Mouse (Mus musculus) heart, embryonic 12.5 days (tissue): Measurements from ENCODE around the gene Arsj. TPM values are rescaled to one million over a fixed set of nuclear protein-coding genes. Genes with fewer than 3 reads are reported as not detected.

Experiments
- ATAC-seq: fragments of 200-750 bp; cut with Nextera tagmentation; 2 replicates; pipeline ENCODE4 v1.8.0; 2017; ENCODE audit warnings: moderate TSS enrichment, moderate library complexity; ENCODE audit not compliant: insufficient number of reproducible peaks, low FRiP score
- H3K27ac ChIP-seq: fragments of 300-500 bp; sonication (generic); 2 replicates; pipeline ENCODE4 v1.5.1; 2016; ENCODE audit warnings: mild to moderate bottlenecking, moderate library complexity; ENCODE audit not compliant: poor library complexity, severe bottlenecking
- H3K27me3 ChIP-seq: fragments of 300-500 bp; sonication (generic); replicated peaks from 2 replicates; pipeline ENCODE4 v1.6.1; 2016; ENCODE audit warnings: mild to moderate bottlenecking, moderate library complexity
- H3K36me3 ChIP-seq: fragments of 300-500 bp; sonication (generic); 2 replicates; pipeline ENCODE4 v1.6.1; 2016; ENCODE audit warnings: mild to moderate bottlenecking, moderate library complexity
- H3K4me1 ChIP-seq: fragments of 300-500 bp; sonication (generic); replicated peaks from 2 replicates; pipeline ENCODE4 v1.6.1; 2016; ENCODE audit warnings: mild to moderate bottlenecking
- H3K4me2 ChIP-seq: fragments of 300-500 bp; sonication (generic); 2 replicates; pipeline ENCODE4 v1.6.1; 2016; ENCODE audit warnings: mild to moderate bottlenecking, moderate library complexity
- H3K4me3 ChIP-seq: fragments of 300-500 bp; sonication (generic); 2 replicates; pipeline ENCODE4 v1.5.1; 2016; ENCODE audit warnings: mild to moderate bottlenecking
- H3K9ac ChIP-seq: fragments of 300-500 bp; sonication (generic); 2 replicates; pipeline ENCODE4 v1.6.1; 2016; ENCODE audit warnings: mild to moderate bottlenecking, moderate library complexity
- H3K9me3 ChIP-seq: fragments of 300-500 bp; sonication (generic); replicated peaks from 2 replicates; pipeline ENCODE4 v1.6.1; 2016; ENCODE audit warnings: mild to moderate bottlenecking, moderate library complexity
- WGBS: fragments of 180-500 bp; shearing (Covaris S2); methylation state at CpG from one replicate; pipeline ENCODE4 v1.1.7; 2016; 5-methylcytosine and 5-hydroxymethylcytosine counted together
- polyA plus RNA-seq: library from polyadenylated mRNA; unstranded; fragments of >200 nt; fragmentation: Nextera tagmentation; extraction: Ambion mirVana; gene quantifications from 2 replicates; pipeline ENCODE4 v1.2.1, GENCODE M21; 2016

The Arsj gene
- 0.63 and 0.80 TPM in 2 replicates for polyA plus RNA-seq

DNA sequence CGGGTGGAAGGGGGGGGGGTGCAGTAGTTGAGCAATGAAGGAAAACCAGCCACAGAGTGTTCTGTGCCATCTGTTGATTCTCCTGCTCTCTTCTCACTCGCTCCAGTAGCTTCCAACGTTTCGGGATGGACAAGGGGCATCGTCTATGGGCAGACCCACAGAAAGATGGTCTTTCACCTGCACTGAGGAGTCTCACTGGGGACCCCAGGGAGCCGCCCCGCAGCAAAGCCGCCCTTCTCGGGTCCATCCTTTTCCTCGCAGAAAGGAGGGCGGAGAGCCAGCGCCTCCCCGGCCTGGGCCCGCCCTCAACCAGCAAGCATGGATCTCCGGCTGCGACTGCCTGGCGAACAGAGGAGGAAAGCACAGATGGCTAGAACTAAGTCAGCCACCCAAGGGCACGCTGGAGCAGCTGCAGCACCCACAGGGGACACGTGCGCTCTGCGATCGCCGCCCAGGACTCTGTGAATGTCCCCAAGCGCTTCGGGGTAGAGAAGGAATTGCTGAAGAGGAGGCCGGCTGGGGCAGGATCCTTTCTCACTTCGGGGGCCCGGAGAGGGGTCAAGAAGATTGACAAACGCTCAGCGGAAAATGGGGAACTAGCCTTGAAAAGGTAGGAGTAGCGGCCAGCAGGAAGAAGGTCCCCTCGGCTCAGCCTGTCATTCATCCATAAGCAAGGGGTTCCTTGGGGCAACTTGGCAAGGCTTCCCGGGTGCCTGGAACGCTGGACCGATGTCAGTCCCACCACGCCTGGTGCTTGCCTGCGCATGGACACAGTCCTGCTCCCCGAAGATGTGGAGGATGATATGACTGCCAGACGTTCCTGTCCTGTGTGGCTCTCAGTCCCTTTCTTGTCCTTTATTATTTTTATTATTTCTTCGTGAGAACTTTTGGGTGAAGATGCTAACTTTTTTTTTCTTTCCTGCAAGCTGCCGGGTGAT lies at the start of gene Arsj:
TSS of gene Arsj (plus strand) at position 117 of the 938 bp plus-strand sequence.
- Histone ChIP-seq H3K36me3 (no peaks in the 10 kb centered on the region), H3K27me3 (peaks cover 9% of the 10 kb centered on the region; the same call in 1 of the 2 replicates), H3K4me3 (peak within 1 kb of the TSS; percentile 49), H3K4me2 (peak within 1 kb of the TSS; percentile 88), H3K4me1 (no peaks in the 10 kb centered on the region), H3K9ac (peak within 1 kb of the TSS; percentile 55), H3K27ac (no peak within 1 kb of the TSS), H3K9me3 (no peaks in the 10 kb centered on the region)
- 13% methylated on average over 41 of the region's 41 CpGs for WGBS
- ATAC-seq: peak; percentile 73

DNA sequence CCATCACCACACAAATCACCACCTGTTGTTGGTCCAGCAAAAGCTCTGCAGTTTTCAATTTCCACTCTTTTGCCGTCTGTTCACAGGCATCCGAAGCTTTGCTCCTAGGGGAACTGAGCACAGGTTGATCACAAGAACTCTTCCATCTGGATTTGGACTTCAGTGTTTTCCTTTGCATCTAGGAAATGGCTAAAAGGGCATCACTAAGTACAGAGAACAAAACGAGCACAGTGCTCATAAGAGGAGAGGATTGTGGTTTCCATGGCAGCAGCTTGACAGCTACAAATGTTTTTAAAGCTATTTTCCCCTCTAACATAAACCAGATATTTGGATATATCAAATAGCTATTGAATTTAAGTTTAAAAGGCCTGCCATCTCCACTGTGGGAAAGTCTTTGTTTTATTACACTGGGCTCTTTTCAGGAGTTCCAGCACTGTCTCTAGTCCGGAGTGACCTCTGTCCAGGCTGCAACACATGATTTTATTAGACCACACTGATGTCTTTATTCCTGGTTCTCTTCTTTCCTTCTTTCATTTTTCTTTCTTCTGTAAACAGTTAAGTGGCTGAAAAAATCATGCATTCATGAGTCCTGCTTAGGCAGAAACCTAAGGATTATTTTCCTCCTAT lies 38.5 kb upstream of the Arsj start:
- H3K36me3 ChIP-seq: no peaks in the 10 kb centered on the region
- no peaks in the 10 kb centered on the region for H3K27me3 ChIP-seq
- WGBS: 59% methylated on average over 4 of the region's 4 CpGs
- H3K4me1 ChIP-seq: no peaks in the 10 kb centered on the region
- no peak overlapping the region for H3K9ac ChIP-seq
- H3K4me3 ChIP-seq: no peak overlapping the region
- H3K27ac ChIP-seq: no peak overlapping the region
- H3K9me3 ChIP-seq: no peaks in the 10 kb centered on the region
- no peak overlapping the region for H3K4me2 ChIP-seq
- ATAC-seq: no peak

DNA sequence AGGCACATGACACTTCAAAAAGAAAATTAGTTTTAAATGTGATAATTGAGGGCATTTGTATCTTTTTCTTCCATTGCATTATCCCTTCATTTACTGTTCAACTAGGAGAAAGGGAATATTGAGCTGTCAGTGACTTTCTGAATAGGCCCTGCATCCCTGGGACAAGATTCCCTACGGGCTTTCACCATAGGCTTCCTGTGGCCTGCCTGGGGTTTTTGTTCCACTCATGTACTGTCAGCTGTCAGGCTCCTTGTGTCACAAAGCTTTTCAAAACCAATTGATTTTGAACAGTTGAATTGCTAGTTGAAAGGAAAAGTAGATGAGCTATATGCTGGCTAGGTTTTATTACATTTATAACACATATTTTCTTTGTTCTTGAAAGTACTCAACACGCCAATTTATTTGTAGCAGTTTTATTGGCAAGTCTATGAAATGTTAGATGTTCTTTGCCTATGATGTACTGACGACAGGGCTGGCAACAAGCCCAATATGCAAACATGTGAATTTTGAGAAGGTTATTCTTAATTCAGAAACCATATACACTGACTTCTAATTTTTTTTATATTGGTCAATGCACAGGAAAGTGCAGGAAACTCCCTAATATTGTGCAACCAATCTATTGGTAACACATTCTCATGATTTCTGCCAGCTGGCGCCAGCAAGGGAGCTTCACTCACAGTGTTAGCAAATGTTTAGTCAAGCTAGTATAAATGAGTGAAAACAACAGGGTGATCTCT lies 37.4 kb upstream of the Arsj start:
- Histone ChIP-seq H3K4me3 (no peak overlapping the region), H3K36me3 (no peaks in the 10 kb centered on the region), H3K27ac (no peak overlapping the region), H3K4me1 (no peaks in the 10 kb centered on the region), H3K9me3 (no peaks in the 10 kb centered on the region), H3K27me3 (no peaks in the 10 kb centered on the region), H3K9ac (no peak overlapping the region), H3K4me2 (no peak overlapping the region)
- no peak for ATAC-seq
- WGBS: 77% methylated on average over 4 of the region's 4 CpGs

DNA sequence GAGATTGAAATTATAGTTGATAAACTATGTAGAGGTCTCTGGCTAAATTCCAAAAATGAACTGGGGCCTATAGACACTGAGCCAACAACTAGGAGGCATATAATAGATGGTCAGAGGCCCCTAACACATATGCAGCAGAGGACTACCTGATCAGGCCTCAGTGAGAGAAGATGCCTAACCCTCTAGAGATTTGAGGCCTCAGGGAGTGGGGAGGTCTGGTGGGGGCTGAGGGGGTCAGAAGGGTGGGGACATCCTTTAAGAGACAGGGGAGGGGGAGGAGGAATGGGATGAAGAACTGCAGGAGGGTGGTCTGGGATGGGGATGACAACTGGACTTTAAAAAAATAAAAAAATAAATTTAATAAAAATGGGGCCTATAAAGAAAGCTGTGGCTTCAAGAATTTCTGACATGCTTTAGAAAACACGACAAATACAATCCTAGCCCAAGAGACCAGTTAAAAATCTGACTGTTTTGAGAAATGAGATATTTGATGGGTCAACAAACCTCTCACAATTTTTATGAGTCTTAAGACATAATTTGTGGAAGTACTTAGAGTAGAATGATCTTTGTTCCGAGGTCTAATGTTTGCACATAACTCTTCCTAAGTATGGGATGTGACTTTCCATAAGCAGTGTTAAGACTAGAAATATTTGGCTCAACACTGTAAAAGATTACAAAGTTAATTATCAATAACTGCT lies 36.7 kb upstream of the Arsj start:
- no peak overlapping the region for H3K27ac ChIP-seq
- whole genome bisulfite sequencing: 73% methylated on average over 2 of the region's 2 CpGs
- no peaks in the 10 kb centered on the region for H3K4me1 ChIP-seq
- ATAC-seq: no peak
- no peak overlapping the region for H3K4me2 ChIP-seq
- H3K4me3 ChIP-seq: no peak overlapping the region
- no peaks in the 10 kb centered on the region for H3K27me3 ChIP-seq
- H3K36me3 ChIP-seq: no peaks in the 10 kb centered on the region
- H3K9ac ChIP-seq: no peak overlapping the region
- H3K9me3 ChIP-seq: no peaks in the 10 kb centered on the region

DNA sequence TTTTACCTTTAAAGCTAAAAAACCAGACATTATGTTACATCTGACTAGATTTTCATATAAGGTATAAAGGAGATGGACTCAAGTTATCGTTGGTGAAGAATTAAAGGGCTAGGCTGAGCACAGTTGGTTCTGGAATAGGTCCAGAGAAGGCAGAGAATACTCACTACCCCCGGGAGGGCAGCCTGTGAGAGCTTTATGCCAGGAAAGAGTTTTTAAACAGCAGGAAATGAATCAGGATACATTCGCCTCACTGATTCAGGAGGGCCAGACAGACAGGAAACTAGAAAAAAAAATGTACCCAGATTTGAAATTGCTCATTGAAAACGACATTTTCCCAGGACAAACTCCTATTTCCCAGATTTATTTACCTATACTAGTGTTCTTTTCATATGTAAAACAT lies 28.2 kb upstream of the Arsj start:
- H3K9ac ChIP-seq: no peak overlapping the region
- H3K4me2 ChIP-seq: no peak overlapping the region
- ATAC-seq: no peak
- no peak overlapping the region for H3K4me3 ChIP-seq
- WGBS: 49% methylated on average over 4 of the region's 4 CpGs
- no peak overlapping the region for H3K27ac ChIP-seq
- no peaks in the 10 kb centered on the region for H3K27me3 ChIP-seq
- H3K4me1 ChIP-seq: no peaks in the 10 kb centered on the region
- H3K36me3 ChIP-seq: no peaks in the 10 kb centered on the region
- no peaks in the 10 kb centered on the region for H3K9me3 ChIP-seq

DNA sequence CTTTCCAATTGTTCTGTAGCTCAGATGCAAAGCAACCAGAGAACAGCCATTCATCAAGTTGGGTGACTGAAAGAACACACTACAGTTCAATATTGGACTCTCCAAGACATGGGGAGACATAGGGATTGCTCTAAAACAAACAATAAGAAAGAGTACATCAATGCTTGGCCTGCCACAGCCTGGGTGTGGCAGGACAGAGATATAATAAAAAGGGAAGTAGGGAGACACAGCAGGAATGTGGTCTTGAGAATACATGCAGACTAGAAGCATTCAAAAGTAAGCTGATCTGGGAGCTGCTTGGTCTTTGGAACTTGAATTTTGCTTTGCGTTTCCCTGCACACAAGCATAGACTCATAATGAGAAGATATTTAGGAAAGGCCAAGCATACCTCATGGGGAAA lies 18.7 kb upstream of the Arsj start:
- Histone ChIP-seq H3K36me3 (no peaks in the 10 kb centered on the region), H3K9me3 (no peaks in the 10 kb centered on the region), H3K9ac (no peak overlapping the region), H3K4me3 (no peak overlapping the region), H3K4me2 (no peak overlapping the region), H3K4me1 (no peaks in the 10 kb centered on the region), H3K27ac (no peak overlapping the region), H3K27me3 (no peaks in the 10 kb centered on the region)
- no peak for ATAC-seq
- 81% methylated on average over 1 of the region's 1 CpGs for WGBS

DNA sequence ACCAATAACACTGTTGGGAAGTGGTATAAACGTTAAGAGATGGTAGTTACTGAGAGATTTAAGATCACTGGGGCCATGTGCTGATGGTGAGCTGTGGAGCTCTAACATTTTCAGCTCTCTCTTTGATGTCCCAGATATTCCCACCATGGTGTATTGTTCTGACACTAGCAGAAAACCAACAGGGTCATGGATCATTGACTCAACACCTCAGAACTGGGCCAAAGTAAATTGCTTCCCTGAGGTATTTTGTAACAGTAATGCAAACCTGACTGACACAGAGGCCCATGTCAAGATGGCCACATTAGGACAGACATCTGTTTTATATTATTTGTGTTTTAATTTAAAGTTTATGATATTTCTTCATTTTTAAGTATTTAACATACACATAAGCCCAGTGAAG lies 3.7 kb upstream of the Arsj start:
- Histone ChIP-seq H3K27ac (no peak overlapping the region), H3K4me2 (no peak overlapping the region), H3K4me3 (no peak overlapping the region), H3K9ac (no peak overlapping the region), H3K27me3 (peaks cover 8% of the 10 kb centered on the region; the same call in 1 of the 2 replicates), H3K4me1 (no peaks in the 10 kb centered on the region), H3K9me3 (no peaks in the 10 kb centered on the region), H3K36me3 (no peaks in the 10 kb centered on the region)
- WGBS: 54% methylated on average over 1 of the region's 1 CpGs
- ATAC-seq: no peak

DNA sequence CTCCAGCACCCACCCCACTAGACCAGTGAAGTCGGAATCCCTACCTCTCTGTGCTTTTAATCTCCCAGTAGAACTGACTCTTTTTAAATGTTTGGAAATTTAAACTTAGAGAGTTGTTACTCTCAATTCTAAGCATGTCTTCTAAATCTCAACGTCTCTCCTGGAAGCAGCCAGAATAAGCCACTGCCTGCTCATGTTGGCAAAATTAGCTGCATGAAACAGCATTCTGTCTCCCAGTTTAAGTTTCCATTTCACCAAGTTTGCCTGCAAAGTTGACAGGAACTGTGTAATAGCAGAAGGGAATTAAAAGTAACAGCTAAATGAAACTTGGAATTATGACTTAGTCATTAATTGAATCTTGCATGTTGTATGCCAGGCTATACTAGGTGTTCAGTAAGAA lies 1.1 kb upstream of the Arsj start:
- Histone ChIP-seq H3K9me3 (no peaks in the 10 kb centered on the region), H3K27me3 (peaks cover 9% of the 10 kb centered on the region; the same call in 1 of the 2 replicates), H3K9ac (no peak overlapping the region), H3K27ac (no peak overlapping the region), H3K4me2 (no peak overlapping the region), H3K4me1 (no peaks in the 10 kb centered on the region), H3K36me3 (no peaks in the 10 kb centered on the region), H3K4me3 (no peak overlapping the region)
- no peak for ATAC-seq
- 74% methylated on average over 2 of the region's 2 CpGs for WGBS

DNA sequence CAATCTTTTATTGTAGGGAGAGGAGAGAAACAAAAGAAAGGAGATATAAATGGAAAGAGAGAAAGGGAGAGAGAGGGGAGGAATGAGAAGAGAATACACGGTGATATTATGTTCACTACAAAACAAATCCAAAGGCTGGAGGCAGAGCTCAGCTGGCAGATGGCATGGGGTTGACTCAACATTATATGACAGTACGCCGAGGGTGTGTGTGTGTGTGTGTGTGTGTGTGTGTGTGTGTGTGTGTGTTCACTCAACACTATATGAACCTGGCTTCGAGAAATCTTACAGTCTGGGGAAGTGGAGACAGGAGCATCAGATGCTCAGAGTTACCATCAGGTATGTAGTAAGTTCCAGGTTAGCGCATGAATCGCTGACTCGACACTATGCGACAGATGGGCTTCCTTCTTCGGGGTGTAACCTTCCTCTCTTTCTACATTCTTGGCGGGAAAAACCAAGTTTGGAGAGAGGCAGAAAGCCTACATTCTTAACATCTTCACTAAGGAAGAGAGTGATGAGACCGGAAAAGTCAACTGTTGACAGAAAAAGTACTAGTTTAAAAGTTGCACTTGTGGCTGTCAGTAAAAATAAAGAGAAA lies 456 bp upstream of the Arsj start:
- Histone ChIP-seq H3K27me3 (peaks cover 9% of the 10 kb centered on the region; the same call in 1 of the 2 replicates), H3K4me3 (peak overlapping the region; percentile 49; the same call in 1 of the 2 replicates), H3K9me3 (no peaks in the 10 kb centered on the region), H3K36me3 (no peaks in the 10 kb centered on the region), H3K9ac (no peak overlapping the region), H3K4me1 (no peaks in the 10 kb centered on the region), H3K4me2 (peak overlapping the region; percentile 88), H3K27ac (no peak overlapping the region)
- WGBS: 81% methylated on average over 11 of the region's 11 CpGs
- ATAC-seq: no peak

DNA sequence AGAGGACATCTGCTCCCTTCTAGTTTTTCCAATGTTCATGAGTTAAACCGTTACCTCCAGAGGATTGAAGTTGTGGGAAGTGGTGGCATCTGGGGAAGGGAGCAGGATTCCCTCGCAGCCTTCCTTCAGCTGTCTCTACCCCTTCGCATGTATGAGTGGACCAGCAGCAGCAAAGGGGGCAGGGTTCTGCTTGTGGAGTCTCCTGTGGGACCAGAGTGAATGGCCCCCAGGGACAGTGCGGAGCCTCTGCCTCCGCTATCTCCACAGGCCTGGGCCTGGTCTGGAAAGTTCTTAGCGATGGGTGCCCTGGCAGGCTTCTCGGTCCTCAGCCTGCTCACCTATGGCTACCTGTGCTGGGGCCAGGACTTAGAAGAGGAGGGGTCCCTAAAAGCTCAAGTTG lies 1.1 kb downstream of the Arsj start:
- no peak overlapping the region for H3K9ac ChIP-seq
- no peak overlapping the region for H3K4me3 ChIP-seq

More for the DNA sequence above, 1.1 kb downstream of the Arsj start:
- Histone ChIP-seq H3K4me2 (peak overlapping the region; percentile 88), H3K27ac (no peak overlapping the region), H3K9me3 (no peaks in the 10 kb centered on the region), H3K36me3 (no peaks in the 10 kb centered on the region), H3K27me3 (peaks cover 9% of the 10 kb centered on the region; the same call in 1 of the 2 replicates), H3K4me1 (no peaks in the 10 kb centered on the region)
- WGBS: 76% methylated on average over 7 of the region's 7 CpGs
- no peak for ATAC-seq
